Mouse (Mus musculus): ENCODE data around the gene Olfr709-ps1.
"Not testable (repeated sequence)": the region's sequence is repeated elsewhere in the genome, so short reads cannot be mapped to it uniquely, and the experiment has no call there.

The Olfr709-ps1 gene

GRCm38 (mm10) chr7:106932119-106932518 lies at the start of gene Olfr709-ps1:
Gene Olfr709-ps1, minus strand, starts transcription at chr7:106932219.
- no peak for DNase-seq (ENCODE audit: extremely low read depth, low read depth)

DNA sequence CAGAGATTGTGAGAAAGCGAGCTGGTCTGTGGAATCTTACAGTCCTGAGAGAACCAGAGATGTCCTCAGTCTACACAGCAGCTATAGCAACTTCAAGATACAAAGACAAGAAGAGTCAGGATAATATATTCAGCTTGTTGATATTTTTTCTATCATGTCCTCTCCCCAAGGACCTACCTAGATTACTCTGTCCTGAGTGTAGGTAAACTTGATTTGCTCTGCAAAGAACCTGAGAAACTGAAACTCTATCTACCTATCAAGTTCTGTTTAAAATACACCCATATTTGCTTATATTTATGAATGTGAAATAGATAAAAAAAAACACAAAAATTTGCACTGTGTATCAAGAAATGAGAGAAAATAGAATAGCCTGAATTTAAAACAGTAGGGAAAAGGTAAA lies 43.3 kb upstream of the Olfr709-ps1 start, which contains the start of gene Olfr711:
TSS of gene Olfr711 (minus strand) at position 101 of the 400 bp plus-strand sequence.
- no peak for DNase-seq (ENCODE audit: extremely low read depth, low read depth)

DNA sequence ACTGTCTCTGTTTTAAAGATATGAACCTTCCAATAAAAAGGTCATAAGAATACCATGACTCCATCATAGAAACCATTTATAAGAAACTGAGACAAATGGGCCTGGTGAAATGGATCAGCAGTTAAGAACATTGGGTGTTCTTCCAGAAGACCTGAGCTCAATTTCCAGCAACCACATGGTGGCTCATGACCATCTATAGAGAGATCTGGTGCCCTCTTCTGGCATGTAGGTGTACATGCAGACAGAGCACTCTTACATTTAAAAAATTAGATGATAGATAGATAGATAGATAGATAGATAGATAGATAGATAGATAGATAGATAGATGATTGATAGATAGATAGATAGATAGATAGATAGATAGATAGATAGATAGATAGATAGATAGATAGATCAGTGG lies 35.5 kb upstream of the Olfr709-ps1 start:
- not testable (repeated sequence) for DNase-seq (ENCODE audit: extremely low read depth, low read depth)

- DNase-seq (ENCODE audit: extremely low read depth, low read depth) = no peak
These were observed 31.8 kb upstream of the Olfr709-ps1 start, which contains the start of gene Olfr6 for GRCm38 (mm10) chr7:106963837-106964236. Gene Olfr6, minus strand, starts transcription at chr7:106963937.

DNA sequence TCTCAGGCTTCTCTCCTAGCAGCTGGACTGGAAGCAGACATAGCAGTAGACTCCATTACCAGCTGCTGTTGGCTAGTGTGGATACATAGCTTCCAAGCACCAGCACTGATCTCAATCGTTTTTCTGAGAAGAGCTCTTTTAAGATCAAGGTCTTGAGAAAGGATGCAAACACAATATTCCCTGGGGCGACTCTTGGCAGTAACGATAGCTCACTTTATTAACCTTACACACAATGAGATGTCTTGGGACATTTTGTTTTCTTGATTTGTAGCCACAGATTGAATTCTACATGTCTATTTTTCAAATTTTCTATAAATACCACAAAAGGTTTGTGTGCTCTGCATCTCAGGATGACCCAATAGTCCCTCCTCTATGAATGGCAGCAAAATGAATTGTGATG lies 16.2 kb upstream of the Olfr709-ps1 start, which contains the start of gene Olfr710:
TSS of gene Olfr710 (minus strand) at position 101 of the 400 bp plus-strand sequence.
- no peak for DNase-seq (ENCODE audit: extremely low read depth, low read depth)

- not testable (repeated sequence) for DNase-seq (ENCODE audit: extremely low read depth, low read depth)
These were observed 11.1 kb downstream of the Olfr709-ps1 start for GRCm38 (mm10) chr7:106920961-106921360.

DNA sequence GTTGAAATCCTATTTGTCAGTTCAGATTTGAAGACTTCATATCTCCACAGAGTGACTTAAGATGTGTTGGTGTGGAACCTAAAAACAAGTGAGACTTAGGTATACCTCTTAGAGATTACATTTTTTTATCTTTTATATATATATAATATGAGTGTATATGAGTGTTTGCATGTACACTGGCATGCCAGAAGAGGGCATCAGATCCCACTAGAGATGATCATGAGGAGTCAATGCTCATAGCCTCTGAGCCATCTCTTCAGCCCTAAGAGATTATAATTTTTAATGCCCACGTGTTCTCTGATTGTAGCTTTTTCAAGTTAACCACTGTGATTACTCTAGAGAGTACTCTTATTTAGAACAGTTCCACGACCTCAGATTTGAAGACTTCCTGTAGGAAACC lies 24.3 kb downstream of the Olfr709-ps1 start, which contains the start of gene Olfr1532-ps1:
TSS of gene Olfr1532-ps1 (plus strand) at position 326 of the 400 bp plus-strand sequence.
- no peak for DNase-seq (ENCODE audit: extremely low read depth, low read depth)

- not testable (repeated sequence) for DNase-seq (ENCODE audit: extremely low read depth, low read depth)
These were observed 30.9 kb downstream of the Olfr709-ps1 start, which contains the start of gene Olfr707 for GRCm38 (mm10) chr7:106901141-106901540. Gene Olfr707, minus strand, starts transcription at chr7:106901241.

DNA sequence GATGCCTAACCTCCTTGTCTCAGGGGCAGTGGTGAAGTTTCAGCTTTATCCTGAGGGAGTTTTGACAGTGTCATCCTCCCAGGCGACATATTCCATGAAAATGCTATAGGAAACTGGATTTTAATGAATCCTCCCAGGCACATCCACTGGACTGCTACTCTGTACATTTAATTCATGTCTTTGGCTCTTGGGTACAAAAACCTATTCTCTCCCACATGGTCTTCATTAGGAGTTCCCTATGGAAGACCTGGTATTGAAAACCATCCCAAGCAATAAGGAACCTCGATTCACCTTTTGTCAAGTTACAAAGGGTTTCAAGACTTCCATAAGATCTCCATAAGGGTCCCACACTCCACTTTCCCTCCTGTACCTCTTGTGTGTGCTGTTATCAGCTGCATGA lies 44.0 kb downstream of the Olfr709-ps1 start, which contains the start of gene Olfr706:
TSS of gene Olfr706 (minus strand) at position 101 of the 400 bp plus-strand sequence.
- DNase-seq (ENCODE audit: extremely low read depth, low read depth) = no peak

DNA sequence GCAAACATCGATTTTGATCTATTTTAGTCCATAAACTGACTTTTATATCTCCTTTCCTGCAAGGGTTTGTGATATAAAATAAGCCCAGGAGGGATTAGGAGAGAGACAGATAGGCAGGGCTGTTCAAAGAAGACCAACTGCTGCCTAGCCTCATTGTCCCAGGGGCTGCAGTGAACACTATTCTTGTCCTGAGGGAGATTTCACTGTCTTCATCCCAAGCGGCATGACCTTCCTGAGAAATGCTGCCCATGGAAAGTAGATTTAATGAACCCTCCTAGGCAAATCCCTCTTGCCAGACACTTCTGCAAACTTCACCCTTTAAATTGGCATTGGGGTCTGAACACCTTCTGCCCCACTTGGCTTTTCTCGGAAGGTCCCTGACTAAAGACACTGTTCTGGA lies 55.2 kb downstream of the Olfr709-ps1 start, which contains the start of gene Olfr705:
TSS of gene Olfr705 (minus strand) at position 101 of the 400 bp plus-strand sequence.
- DNase-seq (ENCODE audit: extremely low read depth, low read depth) = no peak
